Mouse (Mus musculus) MEL (cell line): Measurements from ENCODE around the gene Gnao1. TPM values are rescaled to one million over a fixed set of nuclear protein-coding genes. Genes with fewer than 3 reads are reported as not detected.

Experiments
- DNase-seq: peaks from one replicate; pipeline ENCODE4 v3.0.0; 2011; ENCODE audit warnings: low read depth, low spot score
- H3K27ac ChIP-seq: 2 replicates; pipeline ENCODE4 v1.5.1; 2012; ENCODE audit warnings: low read depth, mild to moderate bottlenecking, control low read depth, low read length, moderate library complexity; ENCODE audit not compliant: control insufficient read depth
- H3K27me3 ChIP-seq, 2 experiments: fragments of 150-350 bp in 1 of 2; sonication (generic) in 1 of 2; 2 replicates each; pipeline ENCODE4 v1.6.1; 2012; ENCODE audit warnings: low read length in 2 of 2, mild to moderate bottlenecking in 2 of 2, improper control_type of control experiment in 1 of 2, moderate library complexity in 1 of 2; ENCODE audit not compliant: insufficient read depth in 2 of 2, control insufficient read depth in 1 of 2
- H3K36me3 ChIP-seq, 2 experiments: 2 replicates each; pipeline ENCODE4 v1.6.1; 2012 to 2014; ENCODE audit warnings: low read length in 2 of 2, improper control_type of control experiment in 1 of 2, inconsistent platforms in 1 of 2, mild to moderate bottlenecking in 1 of 2; ENCODE audit not compliant: insufficient read depth in 2 of 2, control insufficient read depth in 1 of 2
- H3K4me1 ChIP-seq, 2 experiments: fragments of 150-350 bp in 1 of 2; sonication (generic) in 1 of 2; 2 replicates each; pipeline ENCODE4 v1.6.1; 2012; ENCODE audit warnings: low read length in 2 of 2, improper control_type of control experiment in 1 of 2, mild to moderate bottlenecking in 1 of 2; ENCODE audit not compliant: insufficient read depth in 2 of 2, control insufficient read depth in 1 of 2
- H3K4me3 ChIP-seq, 2 experiments: fragments of 150-350 bp in 1 of 2; sonication (generic) in 1 of 2; 2 replicates each; pipeline ENCODE4 v1.5.1; 2012; ENCODE audit warnings: low read depth in 2 of 2, low read length in 2 of 2, mild to moderate bottlenecking in 2 of 2, moderate library complexity in 2 of 2, control low read depth in 1 of 2, improper control_type of control experiment in 1 of 2; ENCODE audit not compliant: control insufficient read depth in 1 of 2, insufficient read depth in 1 of 2
- H3K79me2 ChIP-seq: 2 replicates; pipeline ENCODE4 v1.6.1; 2012; ENCODE audit warnings: mild to moderate bottlenecking, low read length, moderate library complexity; ENCODE audit not compliant: control insufficient read depth, poor library complexity, insufficient read depth
- H3K9ac ChIP-seq: 2 replicates; pipeline ENCODE4 v1.6.1; 2012; ENCODE audit warnings: low read depth, mild to moderate bottlenecking, control low read depth, low read length, moderate library complexity; ENCODE audit not compliant: control insufficient read depth, poor library complexity, severe bottlenecking
- H3K9me3 ChIP-seq: fragments of 150-350 bp; sonication (generic); replicated peaks from 2 replicates; pipeline ENCODE4 v1.6.1; 2012; ENCODE audit warnings: mild to moderate bottlenecking, low read length, improper control_type of control experiment, moderate library complexity; ENCODE audit not compliant: insufficient read depth
- BHLHE40 ChIP-seq: IDR thresholded peaks from 2 replicates; pipeline ENCODE4 v1.6.1; 2012; ENCODE audit warnings: low read depth, mild to moderate bottlenecking, inconsistent platforms, low read length, improper control_type of control experiment, borderline replicate concordance
- CHD1 ChIP-seq: IDR thresholded peaks from 2 replicates; pipeline ENCODE4 v1.6.1; 2012; ENCODE audit warnings: low read depth, mild to moderate bottlenecking, inconsistent platforms, low read length, improper control_type of control experiment
- CTCF ChIP-seq, 3 experiments: IDR thresholded peaks in 2 of 3; conservative IDR thresholded peaks in 1 of 3; 2 replicates each; pipeline ENCODE4 v1.5.1; 2011 to 2012; ENCODE audit warnings: low read length in 3 of 3, low read depth in 2 of 3, mild to moderate bottlenecking in 2 of 3, improper control_type of control experiment in 1 of 3, inconsistent platforms in 1 of 3, mixed read lengths in 1 of 3, moderate library complexity in 1 of 3; ENCODE audit not compliant: control insufficient read depth in 1 of 3, insufficient read depth in 1 of 3, poor library complexity in 1 of 3, severe bottlenecking in 1 of 3
- GATA1 ChIP-seq: IDR thresholded peaks from 2 replicates; pipeline ENCODE4 v1.6.1; 2011; ENCODE audit warnings: low read depth, low read length, improper control_type of control experiment
- HCFC1 ChIP-seq: IDR thresholded peaks from 2 replicates; pipeline ENCODE4 v1.6.1; 2012; ENCODE audit warnings: low read depth, mild to moderate bottlenecking, inconsistent platforms, low read length, improper control_type of control experiment, moderate library complexity
- KAT2A ChIP-seq: conservative IDR thresholded peaks from 2 replicates; pipeline ENCODE4 v1.6.1; 2012; ENCODE audit warnings: low read depth, low read length, improper control_type of control experiment, inconsistent platforms
- MAX ChIP-seq: IDR thresholded peaks from 2 replicates; pipeline ENCODE4 v1.6.1; 2011; ENCODE audit warnings: low read length, improper control_type of control experiment
- MAZ ChIP-seq: IDR thresholded peaks from 2 replicates; pipeline ENCODE4 v1.6.1; 2012; ENCODE audit warnings: low read depth, mild to moderate bottlenecking, inconsistent platforms, low read length, improper control_type of control experiment
- MYC ChIP-seq: IDR thresholded peaks from 2 replicates; pipeline ENCODE4 v1.6.1; 2011; ENCODE audit warnings: low read depth, mild to moderate bottlenecking, low read length, improper control_type of control experiment, moderate library complexity
- NELFE ChIP-seq: IDR thresholded peaks from 2 replicates; pipeline ENCODE4 v1.6.1; 2011; ENCODE audit warnings: low read depth, low read length, improper control_type of control experiment
- NRF1 ChIP-seq: IDR thresholded peaks from 2 replicates; pipeline ENCODE4 v1.6.1; 2014; ENCODE audit warnings: low read depth, mild to moderate bottlenecking, inconsistent platforms, low read length, improper control_type of control experiment, moderate library complexity; ENCODE audit not compliant: poor library complexity, insufficient read depth, severe bottlenecking
- POLR2A ChIP-seq, 2 experiments: IDR thresholded peaks; 2 replicates each; pipeline ENCODE4 v1.6.1; 2011 to 2012; ENCODE audit warnings: low read length in 2 of 2, mild to moderate bottlenecking in 2 of 2, control low read depth in 1 of 2, improper control_type of control experiment in 1 of 2, low read depth in 1 of 2, moderate library complexity in 1 of 2; ENCODE audit not compliant: control insufficient read depth in 1 of 2, insufficient read depth in 1 of 2, poor library complexity in 1 of 2
- POLR2AphosphoS5 ChIP-seq: IDR thresholded peaks from 2 replicates; pipeline ENCODE4 v1.6.1; 2012; ENCODE audit warnings: low read depth, borderline replicate concordance, mild to moderate bottlenecking, inconsistent platforms, low read length, moderate library complexity, mixed read lengths
- RAD21 ChIP-seq: IDR thresholded peaks from 2 replicates; pipeline ENCODE4 v1.6.1; 2011; ENCODE audit warnings: mild to moderate bottlenecking, low read depth, low read length, improper control_type of control experiment
- RCOR1 ChIP-seq: IDR thresholded peaks from 2 replicates; pipeline ENCODE4 v1.6.1; 2012; ENCODE audit warnings: low read depth, mild to moderate bottlenecking, inconsistent platforms, low read length, improper control_type of control experiment
- SIN3A ChIP-seq: IDR thresholded peaks from 2 replicates; pipeline ENCODE4 v1.6.1; 2012; ENCODE audit warnings: low read length, improper control_type of control experiment, inconsistent platforms
- SMC3 ChIP-seq: IDR thresholded peaks from 2 replicates; pipeline ENCODE4 v1.6.1; 2011; ENCODE audit warnings: low read depth, low read length, improper control_type of control experiment
- TAL1 ChIP-seq: IDR thresholded peaks from 2 replicates; pipeline ENCODE4 v1.6.1; 2012; ENCODE audit warnings: mild to moderate bottlenecking, inconsistent platforms, low read length, moderate library complexity, mixed read lengths
- TBP ChIP-seq: IDR thresholded peaks from 2 replicates; pipeline ENCODE4 v1.8.0; 2011; ENCODE audit warnings: low read depth, low read length, improper control_type of control experiment
- USF1 ChIP-seq: IDR thresholded peaks from 2 replicates; pipeline ENCODE4 v1.6.1; 2014; ENCODE audit warnings: low read depth, mild to moderate bottlenecking, inconsistent platforms, low read length, improper control_type of control experiment, moderate library complexity
- ZC3H11A ChIP-seq: IDR thresholded peaks from 2 replicates; pipeline ENCODE4 v1.6.1; 2012; ENCODE audit warnings: low read depth, mild to moderate bottlenecking, inconsistent platforms, low read length, improper control_type of control experiment
- ZKSCAN1 ChIP-seq: IDR thresholded peaks from 2 replicates; pipeline ENCODE4 v1.6.1; 2012; ENCODE audit warnings: low read depth, mild to moderate bottlenecking, inconsistent platforms, low read length, improper control_type of control experiment, moderate library complexity
- ZMIZ1 ChIP-seq: IDR thresholded peaks from 2 replicates; pipeline ENCODE4 v1.6.1; 2012; ENCODE audit warnings: low read depth, mild to moderate bottlenecking, inconsistent platforms, low read length, improper control_type of control experiment, moderate library complexity
- ZNF384 ChIP-seq: IDR thresholded peaks from 2 replicates; pipeline ENCODE4 v1.6.1; 2012; ENCODE audit warnings: low read depth, mild to moderate bottlenecking, inconsistent platforms, low read length, improper control_type of control experiment
- polyA plus RNA-seq, 2 experiments: library from polyadenylated mRNA; stranded (reverse) in 1 of 2; unstranded in 1 of 2; fragments of >175 nt in 1 of 2; fragments of >200 nt in 1 of 2; gene quantifications; 2 replicates each; pipeline versions ENCODE4 v1.2.1 to v1.2.4; 2012; ENCODE audit warnings: low replicate concordance in 2 of 2, low read depth in 1 of 2; ENCODE audit not compliant: insufficient read length in 2 of 2, insufficient read depth in 1 of 2, missing spikeins in 1 of 2
- total RNA-seq: library from RNA; depleted of rRNA; stranded (reverse); fragments of 300-350 nt; gene quantifications from 2 replicates; pipeline ENCODE4 v1.2.3, GENCODE M21; 2012

Gene Gnao1
- total and polyA plus RNA-seq, 3 experiments: 0.03 TPM; not detected in 2

- H3K4me3 ChIP-seq: no peak overlapping the region
- no peaks in the 10 kb centered on the region for H3K4me1 ChIP-seq
- H3K9ac ChIP-seq: no peak overlapping the region
- H3K36me3 ChIP-seq: no peaks in the 10 kb centered on the region
- no peak overlapping the region for H3K27ac ChIP-seq
- DNase-seq: no peak
- no peaks in the 10 kb centered on the region for H3K27me3 ChIP-seq
- TF ChIP-seq NELFE: no peak
- TF ChIP-seq SIN3A: no peak
- TF ChIP-seq BHLHE40: no peak
- TF ChIP-seq POLR2AphosphoS5: no peak
- no peak for TF ChIP-seq SMC3
- no peak for TF ChIP-seq POLR2A (IDR thresholded peaks at IDR 0.05; ENCODE audit: control insufficient read depth in 1 of 2, insufficient read depth in 1 of 2, low read depth in 1 of 2, low read length in 2 of 2, poor library complexity in 1 of 2)
- TF ChIP-seq TAL1: no peak
- no peak for TF ChIP-seq ZKSCAN1
- no peak for TF ChIP-seq ZMIZ1
- no peaks in the 10 kb centered on the region for H3K79me2 ChIP-seq
- H3K9me3 ChIP-seq: no peaks in the 10 kb centered on the region
Observed at GRCm38 (mm10) chr8:93940542-93941423, 131.0 kb downstream of the Gnao1 start.

GRCm38 (mm10) chr8:93941636-93942054, 131.9 kb downstream of the Gnao1 start:
- Histone ChIP-seq H3K27me3 (no peaks in the 10 kb centered on the region), H3K79me2 (no peaks in the 10 kb centered on the region), H3K4me3 (no peak overlapping the region), H3K9me3 (no peaks in the 10 kb centered on the region), H3K9ac (no peak overlapping the region), H3K36me3 (no peaks in the 10 kb centered on the region), H3K27ac (no peak overlapping the region), H3K4me1 (no peaks in the 10 kb centered on the region)
- TF ChIP-seq CTCF (IDR thresholded peaks at IDR 0.05 in 2 of 3, conservative IDR thresholded peaks at IDR 0.05 in 1 of 3; ENCODE audit: control insufficient read depth in 1 of 3, insufficient read depth in 1 of 3, low read depth in 2 of 3, low read length in 3 of 3, poor library complexity in 1 of 3, severe bottlenecking in 1 of 3): no peak
- TF ChIP-seq KAT2A: no peak
- TF ChIP-seq HCFC1: no peak
- TF ChIP-seq RAD21: no peak
- TF ChIP-seq SIN3A: no peak
- no peak for TF ChIP-seq TBP
- TF ChIP-seq MYC: no peak
- no peak for TF ChIP-seq MAZ
- TF ChIP-seq CHD1: no peak
- TF ChIP-seq NRF1: no peak
- TF ChIP-seq RCOR1: no peak
- TF ChIP-seq GATA1: no peak
- TF ChIP-seq ZC3H11A: no peak
- TF ChIP-seq MAX: no peak
- TF ChIP-seq ZMIZ1: no peak
- TF ChIP-seq USF1: no peak
- TF ChIP-seq POLR2AphosphoS5: no peak
- no peak for TF ChIP-seq POLR2A (IDR thresholded peaks at IDR 0.05; ENCODE audit: control insufficient read depth in 1 of 2, insufficient read depth in 1 of 2, low read depth in 1 of 2, low read length in 2 of 2, poor library complexity in 1 of 2)
- no peak for TF ChIP-seq ZNF384
- no peak for TF ChIP-seq SMC3
- DNase-seq: no peak
